Mouse (Mus musculus): ENCODE results near the gene Tmem8b. TPM values are rescaled to one million over a fixed set of nuclear protein-coding genes. Genes with fewer than 3 reads are reported as not detected.

Tmem8b gene
- polyA plus RNA-seq (2015; fragmentation: Nextera tagmentation; extraction: Ambion mirVana): 3.6 and 4.9 TPM in 2 replicates

GRCm38 (mm10) chr4:43668782-43669427 is at the start of gene Tmem8b, which contains the start of gene Fam221b:
Gene Tmem8b, plus strand, starts transcription at chr4:43668971.
Gene Fam221b, minus strand, starts transcription at chr4:43669145.

DNA sequence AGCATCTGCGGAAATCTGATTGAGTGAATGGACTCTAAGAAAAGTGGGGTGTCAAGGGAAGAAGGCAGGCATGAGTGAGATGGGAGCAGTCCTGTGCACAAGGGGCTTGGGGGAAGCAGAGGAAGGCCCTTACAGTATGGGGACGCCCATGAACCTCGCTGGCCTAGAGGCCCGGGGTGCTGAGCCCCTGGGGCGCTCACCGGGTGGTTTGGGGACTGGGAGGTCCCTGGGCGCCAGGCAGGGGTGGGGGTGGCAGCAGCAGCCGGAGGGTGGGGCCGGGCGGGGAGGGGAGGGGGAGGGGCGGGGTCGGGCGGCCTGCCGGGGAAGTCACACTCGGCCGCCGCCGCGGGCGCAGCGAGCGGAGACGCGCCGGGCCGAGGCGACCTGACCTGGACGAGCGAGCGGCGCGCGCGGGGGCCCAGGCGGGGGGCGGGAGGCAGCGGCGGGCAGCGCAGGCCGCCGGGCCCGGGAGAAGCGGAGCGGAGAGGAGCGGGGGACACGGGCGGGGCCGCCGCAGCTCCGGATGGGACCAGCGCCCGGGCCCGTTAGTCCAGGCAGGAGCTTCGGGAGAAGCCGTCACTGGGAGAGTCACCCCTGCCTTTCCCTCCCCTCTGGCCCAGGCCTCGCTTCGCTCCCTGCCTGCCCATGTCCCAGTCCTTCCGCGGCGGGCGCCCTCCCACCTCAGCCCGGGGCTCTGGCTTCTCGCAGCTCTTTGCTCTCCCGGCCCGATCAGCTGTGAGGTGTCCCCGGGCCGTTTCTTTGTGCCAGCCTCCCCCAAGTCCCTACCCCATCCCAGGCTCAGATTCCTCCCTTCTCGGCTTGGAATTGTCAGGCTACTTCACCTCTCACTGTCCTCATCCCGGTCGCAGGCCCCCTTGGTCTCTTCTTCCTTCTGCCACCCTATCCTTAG is 37.5 kb upstream of the Tmem8b start, which contains the start of gene Npr2:
Gene Npr2 (plus strand): TSS at position 890 of the 910 bp plus-strand sequence.

GRCm38 (mm10) chr4:43653161-43654015 is 15.4 kb upstream of the Tmem8b start, which contains the start of gene Spag8:
Gene Spag8, minus strand, starts transcription at chr4:43653594.

GRCm38 (mm10) chr4:43656339-43657109 is 12.2 kb upstream of the Tmem8b start, which contains the start of gene Hint2:
Gene Hint2, minus strand, starts transcription at chr4:43656466.

GRCm38 (mm10) chr4:43700707-43701106 is 31.9 kb downstream of the Tmem8b start, which contains the start of gene Olfr70:
Gene Olfr70, minus strand, starts transcription at chr4:43700807.

GRCm38 (mm10) chr4:43709869-43710268 is 41.1 kb downstream of the Tmem8b start, which contains the start of gene Olfr71:
Gene Olfr71, minus strand, starts transcription at chr4:43710255.

GRCm38 (mm10) chr4:43726995-43727394 is 58.2 kb downstream of the Tmem8b start, which contains the start of gene Hrct1:
Gene Hrct1, plus strand, starts transcription at chr4:43727188.

GRCm38 (mm10) chr4:43729794-43730550 is 61.2 kb downstream of the Tmem8b start, which contains the start of gene Spaar:
Gene Spaar, plus strand, starts transcription at chr4:43730034.

Small RNA genes within 50 kb of the gene (microRNA-seq; reads per million reads assigned to microRNA genes)
- gene Gm25262 (ENCODE audit: borderline replicate concordance, insufficient number of aligned reads): not detected

Other genes with a start within 250 kb of the Tmem8b start
- gene Fam166b, start 239.8 kb upstream of the Tmem8b start, polyA plus RNA-seq (2015; fragmentation: Nextera tagmentation; extraction: Ambion mirVana): 0.11 and 0.55 TPM in 2 replicates
- 7.3 and 7.7 TPM in 2 replicates for gene Tesk1, start 227.0 kb upstream of the Tmem8b start, polyA plus RNA-seq (2015; fragmentation: Nextera tagmentation; extraction: Ambion mirVana)
- 3.2 and 3.8 TPM in 2 replicates for gene Cd72, start 214.3 kb upstream of the Tmem8b start, polyA plus RNA-seq (2015; fragmentation: Nextera tagmentation; extraction: Ambion mirVana)
- 0.41 TPM in 1 of 2 replicates, not detected in the other for gene Sit1, start 185.2 kb upstream of the Tmem8b start, polyA plus RNA-seq (2015; fragmentation: Nextera tagmentation; extraction: Ambion mirVana)
- gene Ccdc107, start 176.1 kb upstream of the Tmem8b start, polyA plus RNA-seq (2015; fragmentation: Nextera tagmentation; extraction: Ambion mirVana): 127 and 185 TPM in 2 replicates
- gene Arhgef39, start 169.3 kb upstream of the Tmem8b start, polyA plus RNA-seq (2015; fragmentation: Nextera tagmentation; extraction: Ambion mirVana): 6.2 and 8.6 TPM in 2 replicates
- 2.2 and 3.2 TPM in 2 replicates for gene Car9, start 162.0 kb upstream of the Tmem8b start, polyA plus RNA-seq (2015; fragmentation: Nextera tagmentation; extraction: Ambion mirVana)
- gene Tpm2, start 145.2 kb upstream of the Tmem8b start, polyA plus RNA-seq (2015; fragmentation: Nextera tagmentation; extraction: Ambion mirVana): 81.1 and 120 TPM in 2 replicates
- gene Creb3, start 106.6 kb upstream of the Tmem8b start, polyA plus RNA-seq (2015; fragmentation: Nextera tagmentation; extraction: Ambion mirVana): 167 and 207 TPM in 2 replicates
- 67.9 and 68.8 TPM in 2 replicates for gene Tln1, start 106.3 kb upstream of the Tmem8b start, polyA plus RNA-seq (2015; fragmentation: Nextera tagmentation; extraction: Ambion mirVana)
- 12.4 and 20.5 TPM in 2 replicates for gene Rgp1, start 90.3 kb upstream of the Tmem8b start, polyA plus RNA-seq (2015; fragmentation: Nextera tagmentation; extraction: Ambion mirVana)
- 9.6 and 13.0 TPM in 2 replicates for gene Gba2, start 90.1 kb upstream of the Tmem8b start, polyA plus RNA-seq (2015; fragmentation: Nextera tagmentation; extraction: Ambion mirVana)
- gene Msmp, start 84.5 kb upstream of the Tmem8b start, polyA plus RNA-seq (2015; fragmentation: Nextera tagmentation; extraction: Ambion mirVana): 1.9 and 2.8 TPM in 2 replicates
- 11.2 and 13.3 TPM in 2 replicates for gene Npr2, start 37.0 kb upstream of the Tmem8b start, polyA plus RNA-seq (2015; fragmentation: Nextera tagmentation; extraction: Ambion mirVana)
- gene Spag8, start 15.4 kb upstream of the Tmem8b start, polyA plus RNA-seq (2015; fragmentation: Nextera tagmentation; extraction: Ambion mirVana): 0.72 and 0.92 TPM in 2 replicates
- 236 and 326 TPM in 2 replicates for gene Hint2, start 12.5 kb upstream of the Tmem8b start, polyA plus RNA-seq (2015; fragmentation: Nextera tagmentation; extraction: Ambion mirVana)
- gene Fam221b, start 174 bp downstream of the Tmem8b start, polyA plus RNA-seq (2015; fragmentation: Nextera tagmentation; extraction: Ambion mirVana): 2.9 and 3.1 TPM in 2 replicates
- not detected in 2 replicates for gene Olfr70, start 31.8 kb downstream of the Tmem8b start, polyA plus RNA-seq (2015; fragmentation: Nextera tagmentation; extraction: Ambion mirVana)
- gene Olfr71, start 41.3 kb downstream of the Tmem8b start, polyA plus RNA-seq (2015; fragmentation: Nextera tagmentation; extraction: Ambion mirVana): not detected in 2 replicates
- gene Hrct1, start 58.2 kb downstream of the Tmem8b start, polyA plus RNA-seq (2015; fragmentation: Nextera tagmentation; extraction: Ambion mirVana): 3.9 and 4.3 TPM in 2 replicates
- gene Spaar, start 61.1 kb downstream of the Tmem8b start, polyA plus RNA-seq (2015; fragmentation: Nextera tagmentation; extraction: Ambion mirVana): 0.60 and 1.2 TPM in 2 replicates
- not detected in 2 replicates for gene Olfr159, start 102.0 kb downstream of the Tmem8b start, polyA plus RNA-seq (2015; fragmentation: Nextera tagmentation; extraction: Ambion mirVana)
- gene Olfr156, start 154.9 kb downstream of the Tmem8b start, polyA plus RNA-seq (2015; fragmentation: Nextera tagmentation; extraction: Ambion mirVana): not detected in 2 replicates
- not detected in 2 replicates for gene Olfr157, start 171.2 kb downstream of the Tmem8b start, polyA plus RNA-seq (2015; fragmentation: Nextera tagmentation; extraction: Ambion mirVana)
- not detected in 2 replicates for gene Olfr155, start 182.6 kb downstream of the Tmem8b start, polyA plus RNA-seq (2015; fragmentation: Nextera tagmentation; extraction: Ambion mirVana)
- 15.1 and 19.8 TPM in 2 replicates for gene Reck, start 206.6 kb downstream of the Tmem8b start, polyA plus RNA-seq (2015; fragmentation: Nextera tagmentation; extraction: Ambion mirVana)